Mouse (Mus musculus): ENCODE results near the gene Myo3b. TPM values are rescaled to one million over a fixed set of nuclear protein-coding genes. Genes with fewer than 3 reads are reported as not detected.

Myo3b gene
- polyA plus RNA-seq, 1 experiment from 2014 or later, result 0.16 TPM

GRCm38 (mm10) chr2:70354056-70354455, 315.1 kb downstream of the Myo3b start:
- Histone ChIP-seq H3K4me1 (ENCODE audit: control insufficient read depth, insufficient read depth, low read length) (no peaks in the 10 kb centered on the region), H3K4me3 (ENCODE audit: low read depth, low read length) (no peak overlapping the region), H3K9ac (ENCODE audit: low read depth, low read length) (no peak overlapping the region), H3K27me3 (ENCODE audit: control insufficient read depth, insufficient read depth, low read depth, low read length) (no peaks in the 10 kb centered on the region), H3K27ac (ENCODE audit: low read length) (no peak overlapping the region), H3K4me2 (ENCODE audit: low read length) (no peak overlapping the region), H3K36me3 (ENCODE audit: control insufficient read depth, insufficient read depth, low read length) (no peaks in the 10 kb centered on the region), H3K9me3 (replicated peaks; ENCODE audit: control insufficient read depth, low read length, poor library complexity, severe bottlenecking) (no peaks in the 10 kb centered on the region)
- WGBS, result 85% methylated on average over 4 of the region's 4 CpGs
- no peak for ATAC-seq

- 72% methylated on average over 2 of the region's 2 CpGs for WGBS
- no peak overlapping the region for H3K9ac ChIP-seq (ENCODE audit: low read depth, low read length)
- no peak overlapping the region for H3K4me3 ChIP-seq (ENCODE audit: low read depth, low read length)
- no peak overlapping the region for H3K27ac ChIP-seq (ENCODE audit: low read length)
- H3K27me3 ChIP-seq (ENCODE audit: control insufficient read depth, insufficient read depth, low read depth, low read length), result no peaks in the 10 kb centered on the region
- no peaks in the 10 kb centered on the region for H3K9me3 ChIP-seq (replicated peaks; ENCODE audit: control insufficient read depth, low read length, poor library complexity, severe bottlenecking)
- H3K36me3 ChIP-seq (ENCODE audit: control insufficient read depth, insufficient read depth, low read length), result no peaks in the 10 kb centered on the region
- no peak for ATAC-seq
- H3K4me2 ChIP-seq (ENCODE audit: low read length), result no peak overlapping the region
- no peaks in the 10 kb centered on the region for H3K4me1 ChIP-seq (ENCODE audit: control insufficient read depth, insufficient read depth, low read length)
These were observed 316.1 kb downstream of the Myo3b start for GRCm38 (mm10) chr2:70355026-70355425.

GRCm38 (mm10) chr2:70369421-70369820, 330.5 kb downstream of the Myo3b start:
- Histone ChIP-seq H3K27ac (ENCODE audit: low read length) (no peak overlapping the region), H3K36me3 (ENCODE audit: control insufficient read depth, insufficient read depth, low read length) (no peaks in the 10 kb centered on the region), H3K9ac (ENCODE audit: low read depth, low read length) (no peak overlapping the region), H3K4me2 (ENCODE audit: low read length) (no peak overlapping the region), H3K9me3 (replicated peaks; ENCODE audit: control insufficient read depth, low read length, poor library complexity, severe bottlenecking) (no peaks in the 10 kb centered on the region; the same call in 1 of the 2 replicates), H3K4me3 (ENCODE audit: low read depth, low read length) (no peak overlapping the region), H3K4me1 (ENCODE audit: control insufficient read depth, insufficient read depth, low read length) (no peaks in the 10 kb centered on the region), H3K27me3 (ENCODE audit: control insufficient read depth, insufficient read depth, low read depth, low read length) (no peaks in the 10 kb centered on the region)
- WGBS, result 85% methylated on average over 6 of the region's 6 CpGs
- ATAC-seq, result no peak

GRCm38 (mm10) chr2:70379341-70379740, 340.4 kb downstream of the Myo3b start:
- Histone ChIP-seq H3K4me1 (ENCODE audit: control insufficient read depth, insufficient read depth, low read length) (no peaks in the 10 kb centered on the region), H3K27ac (ENCODE audit: low read length) (no peak overlapping the region), H3K4me3 (ENCODE audit: low read depth, low read length) (no peak overlapping the region), H3K27me3 (ENCODE audit: control insufficient read depth, insufficient read depth, low read depth, low read length) (no peaks in the 10 kb centered on the region), H3K9ac (ENCODE audit: low read depth, low read length) (no peak overlapping the region), H3K9me3 (replicated peaks; ENCODE audit: control insufficient read depth, low read length, poor library complexity, severe bottlenecking) (no peaks in the 10 kb centered on the region), H3K4me2 (ENCODE audit: low read length) (no peak overlapping the region), H3K36me3 (ENCODE audit: control insufficient read depth, insufficient read depth, low read length) (no peaks in the 10 kb centered on the region)
- ATAC-seq, result no peak
- 57% methylated on average over 6 of the region's 6 CpGs for WGBS

DNA sequence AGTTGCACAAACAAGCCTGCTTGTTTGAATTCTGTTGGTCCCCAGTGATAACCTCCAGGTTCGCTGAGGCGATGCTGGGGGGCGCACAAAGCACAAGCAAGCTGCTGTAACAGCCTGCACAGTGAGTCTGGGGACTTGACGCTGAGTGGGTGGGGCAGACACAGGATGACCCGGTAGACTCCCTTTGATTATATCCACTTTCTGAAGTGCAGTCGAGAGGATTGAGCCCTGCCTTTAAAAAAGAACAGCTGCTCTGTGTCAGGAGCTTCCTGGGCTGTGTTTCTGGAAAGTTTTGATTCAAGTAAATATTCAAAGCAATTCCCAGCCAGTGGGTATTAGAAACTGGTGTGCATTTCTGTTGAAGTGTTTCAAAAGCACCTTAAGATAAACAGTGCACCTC, 341.0 kb downstream of the Myo3b start:
- WGBS, result 26% methylated on average over 6 of the region's 6 CpGs
- H3K36me3 ChIP-seq (ENCODE audit: control insufficient read depth, insufficient read depth, low read length), result no peaks in the 10 kb centered on the region
- no peak overlapping the region for H3K4me3 ChIP-seq (ENCODE audit: low read depth, low read length)
- no peaks in the 10 kb centered on the region for H3K9me3 ChIP-seq (replicated peaks; ENCODE audit: control insufficient read depth, low read length, poor library complexity, severe bottlenecking)
- no peaks in the 10 kb centered on the region for H3K27me3 ChIP-seq (ENCODE audit: control insufficient read depth, insufficient read depth, low read depth, low read length)
- H3K4me2 ChIP-seq (ENCODE audit: low read length), result no peak overlapping the region
- no peak overlapping the region for H3K9ac ChIP-seq (ENCODE audit: low read depth, low read length)
- ATAC-seq, result no peak
- no peak overlapping the region for H3K27ac ChIP-seq (ENCODE audit: low read length)
- H3K4me1 ChIP-seq (ENCODE audit: control insufficient read depth, insufficient read depth, low read length), result no peaks in the 10 kb centered on the region

GRCm38 (mm10) chr2:70388645-70389044, 349.7 kb downstream of the Myo3b start:
- 29% methylated on average over 6 of the region's 6 CpGs for WGBS

DNA sequence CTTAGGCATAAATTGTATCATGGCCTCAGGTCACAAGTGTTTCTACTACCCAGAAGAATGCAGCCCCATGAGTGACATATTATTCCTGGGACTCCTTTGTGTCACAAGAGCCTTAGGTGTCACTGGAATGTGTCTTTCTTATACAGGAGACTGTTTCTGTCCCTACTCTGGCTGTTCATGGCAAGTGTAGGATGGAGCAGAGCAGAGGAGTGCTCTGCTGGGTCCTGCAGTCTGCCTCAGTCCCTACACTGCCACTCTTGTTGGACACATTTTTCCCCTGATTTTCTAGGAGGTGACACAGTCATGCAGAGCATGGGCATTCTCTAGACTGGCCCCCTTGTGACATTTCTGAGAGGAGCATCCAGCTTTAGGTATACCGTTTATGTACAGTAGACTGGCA, 350.2 kb downstream of the Myo3b start:
- no peak overlapping the region for H3K4me3 ChIP-seq (ENCODE audit: low read depth, low read length)
- no peak for ATAC-seq
- no peaks in the 10 kb centered on the region for H3K27me3 ChIP-seq (ENCODE audit: control insufficient read depth, insufficient read depth, low read depth, low read length)
- H3K27ac ChIP-seq (ENCODE audit: low read length), result 0 out of 2 replicates have a peak overlapping the region, but pooled peaks have one; percentile 3
- H3K4me2 ChIP-seq (ENCODE audit: low read length), result no peak overlapping the region
- H3K9me3 ChIP-seq (replicated peaks; ENCODE audit: control insufficient read depth, low read length, poor library complexity, severe bottlenecking), result no peaks in the 10 kb centered on the region
- H3K4me1 ChIP-seq (ENCODE audit: control insufficient read depth, insufficient read depth, low read length), result peaks cover 5% of the 10 kb centered on the region; the same call in 1 of the 2 replicates
- WGBS, result 86% methylated on average over 1 of the region's 1 CpGs
- H3K9ac ChIP-seq (ENCODE audit: low read depth, low read length), result no peak overlapping the region
- no peaks in the 10 kb centered on the region for H3K36me3 ChIP-seq (ENCODE audit: control insufficient read depth, insufficient read depth, low read length)

More at GRCm38 (mm10) chr2:70388645-70389044, 349.7 kb downstream of the Myo3b start:
- Histone ChIP-seq H3K27ac (ENCODE audit: low read length) (0 out of 2 replicates have a peak overlapping the region, but pooled peaks have one; percentile 3), H3K27me3 (ENCODE audit: control insufficient read depth, insufficient read depth, low read depth, low read length) (no peaks in the 10 kb centered on the region), H3K4me3 (ENCODE audit: low read depth, low read length) (no peak overlapping the region), H3K4me2 (ENCODE audit: low read length) (peak overlapping the region; percentile 21; the same call in 1 of the 2 replicates), H3K9ac (ENCODE audit: low read depth, low read length) (no peak overlapping the region), H3K9me3 (replicated peaks; ENCODE audit: control insufficient read depth, low read length, poor library complexity, severe bottlenecking) (no peaks in the 10 kb centered on the region), H3K36me3 (ENCODE audit: control insufficient read depth, insufficient read depth, low read length) (no peaks in the 10 kb centered on the region), H3K4me1 (ENCODE audit: control insufficient read depth, insufficient read depth, low read length) (peaks cover 5% of the 10 kb centered on the region; the same call in 1 of the 2 replicates)
- no peak for ATAC-seq

GRCm38 (mm10) chr2:70397734-70398276, 358.9 kb downstream of the Myo3b start:
- no peak for ATAC-seq
- Histone ChIP-seq H3K27me3 (ENCODE audit: control insufficient read depth, insufficient read depth, low read depth, low read length) (no peaks in the 10 kb centered on the region), H3K9ac (ENCODE audit: low read depth, low read length) (no peak overlapping the region), H3K4me3 (ENCODE audit: low read depth, low read length) (no peak overlapping the region), H3K27ac (ENCODE audit: low read length) (no peak overlapping the region; the same call in 1 of the 2 replicates), H3K36me3 (ENCODE audit: control insufficient read depth, insufficient read depth, low read length) (no peaks in the 10 kb centered on the region), H3K4me2 (ENCODE audit: low read length) (no peak overlapping the region), H3K9me3 (replicated peaks; ENCODE audit: control insufficient read depth, low read length, poor library complexity, severe bottlenecking) (no peaks in the 10 kb centered on the region), H3K4me1 (ENCODE audit: control insufficient read depth, insufficient read depth, low read length) (no peaks in the 10 kb centered on the region; the same call in 1 of the 2 replicates)
- 78% methylated on average over 9 of the region's 9 CpGs for WGBS

DNA sequence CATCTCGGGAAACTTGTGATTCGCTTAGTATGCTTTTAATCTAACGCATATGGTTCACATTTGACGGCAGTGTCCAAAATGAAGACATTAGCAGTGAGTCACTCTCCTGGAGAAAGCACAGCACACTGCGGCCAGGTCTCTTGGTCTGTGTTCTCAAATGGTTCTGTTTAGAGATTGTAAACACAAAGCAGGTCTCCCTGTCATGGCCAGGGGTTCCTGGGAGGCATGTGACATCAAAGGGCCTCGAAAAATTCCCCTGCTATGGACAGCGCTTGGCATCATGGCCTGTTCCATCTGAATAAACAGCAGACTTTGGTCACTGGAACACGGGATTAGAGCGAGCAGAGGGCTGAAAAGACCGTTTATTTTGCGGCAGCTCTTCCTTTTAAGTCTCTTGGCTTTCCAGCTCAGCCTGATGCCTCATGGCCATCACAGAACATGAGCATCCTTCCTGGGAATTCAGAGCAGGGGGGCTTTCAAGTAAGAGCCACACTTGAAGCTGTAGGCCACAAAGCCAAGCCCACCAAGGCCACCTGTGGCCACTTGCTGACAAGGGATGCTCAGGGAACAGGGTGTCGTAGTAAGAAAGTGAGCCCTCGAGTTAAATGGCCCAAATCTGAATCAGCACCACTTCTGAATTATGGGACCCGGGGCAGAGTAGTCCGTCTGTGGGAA, 360.7 kb downstream of the Myo3b start:
- Histone ChIP-seq H3K4me1 (ENCODE audit: control insufficient read depth, insufficient read depth, low read length) (no peaks in the 10 kb centered on the region; the same call in 1 of the 2 replicates), H3K9ac (ENCODE audit: low read depth, low read length) (no peak overlapping the region), H3K9me3 (replicated peaks; ENCODE audit: control insufficient read depth, low read length, poor library complexity, severe bottlenecking) (no peaks in the 10 kb centered on the region), H3K27ac (ENCODE audit: low read length) (no peak overlapping the region), H3K4me2 (ENCODE audit: low read length) (no peak overlapping the region), H3K4me3 (ENCODE audit: low read depth, low read length) (no peak overlapping the region), H3K27me3 (ENCODE audit: control insufficient read depth, insufficient read depth, low read depth, low read length) (no peaks in the 10 kb centered on the region), H3K36me3 (ENCODE audit: control insufficient read depth, insufficient read depth, low read length) (no peaks in the 10 kb centered on the region)
- ATAC-seq, result no peak
- WGBS, result 62% methylated on average over 15 of the region's 15 CpGs

Measured in midbrain, embryonic 16.5 days (tissue).